Mouse (Mus musculus): Measurements from ENCODE around the gene Fgr. TPM values are rescaled to one million over a fixed set of nuclear protein-coding genes. Genes with fewer than 3 reads are reported as not detected.
"Not testable (repeated sequence)": the region's sequence is repeated elsewhere in the genome, so short reads cannot be mapped to it uniquely, and the experiment has no call there.

Fgr gene
- polyA plus RNA-seq, 1 experiment from 2014 or later = 0.21 TPM

GRCm38 (mm10) chr4:132997469-132998237, 23.8 kb downstream of the Fgr start:
- H3K4me1 ChIP-seq = peaks cover 9% of the 10 kb centered on the region
- WGBS = 40% methylated on average over 14 of the region's 14 CpGs

DNA sequence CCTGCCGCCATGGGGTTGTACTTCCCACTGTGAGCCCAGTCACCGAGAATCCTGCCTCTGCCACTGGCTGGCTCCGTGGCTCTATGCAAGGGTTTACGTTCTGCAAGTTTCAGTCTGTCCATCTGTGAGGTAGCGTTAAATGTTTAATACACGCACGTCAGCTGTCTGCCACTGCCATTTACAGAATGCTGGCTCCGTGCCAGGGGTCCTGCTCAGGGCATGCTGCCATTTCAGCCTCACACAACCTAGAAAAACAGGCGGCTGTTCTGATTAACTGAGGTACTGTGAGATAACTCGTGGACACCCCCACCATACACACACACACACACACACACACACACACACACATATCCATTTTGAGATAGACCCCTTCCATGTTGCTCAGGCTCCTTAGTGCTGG, 29.0 kb downstream of the Fgr start:
- no peaks in the 10 kb centered on the region for H3K9me3 ChIP-seq
- WGBS = 10% methylated on average over 10 of the region's 10 CpGs
- peak overlapping the region; percentile 60 for H3K9ac ChIP-seq
- H3K27ac ChIP-seq (replicated peaks) = peak overlapping the region; percentile 92
- ATAC-seq (ENCODE audit: extremely low read depth, insufficient number of reproducible peaks, low FRiP score, low TSS enrichment) = no peak
- H3K36me3 ChIP-seq = no peaks in the 10 kb centered on the region
- no peak overlapping the region for H3K4me3 ChIP-seq
- H3K27me3 ChIP-seq (replicated peaks) = no peaks in the 10 kb centered on the region
- H3K4me1 ChIP-seq = peaks cover 33% of the 10 kb centered on the region
- H3K4me2 ChIP-seq = peak overlapping the region; percentile 44

More at GRCm38 (mm10) chr4:132997469-132998237, 23.8 kb downstream of the Fgr start:
- Histone ChIP-seq H3K9ac (no peak overlapping the region), H3K27me3 (replicated peaks) (no peaks in the 10 kb centered on the region), H3K36me3 (no peaks in the 10 kb centered on the region), H3K4me2 (no peak overlapping the region), H3K27ac (replicated peaks) (no peak overlapping the region), H3K9me3 (no peaks in the 10 kb centered on the region), H3K4me3 (no peak overlapping the region)
- no peak for ATAC-seq (ENCODE audit: extremely low read depth, insufficient number of reproducible peaks, low FRiP score, low TSS enrichment)

GRCm38 (mm10) chr4:133003316-133004018, 29.6 kb downstream of the Fgr start:
- H3K9ac ChIP-seq = peak overlapping the region; percentile 60
- no peak overlapping the region for H3K4me3 ChIP-seq
- H3K27me3 ChIP-seq (replicated peaks) = no peaks in the 10 kb centered on the region
- no peak for ATAC-seq (ENCODE audit: extremely low read depth, insufficient number of reproducible peaks, low FRiP score, low TSS enrichment)
- no peaks in the 10 kb centered on the region for H3K36me3 ChIP-seq
- WGBS = 22% methylated on average over 21 of the region's 21 CpGs
- H3K27ac ChIP-seq (replicated peaks) = peak overlapping the region; percentile 92
- H3K4me2 ChIP-seq = peak overlapping the region; percentile 44
- H3K4me1 ChIP-seq = peaks cover 39% of the 10 kb centered on the region
- H3K9me3 ChIP-seq = no peaks in the 10 kb centered on the region

- no peak overlapping the region for H3K4me3 ChIP-seq
- peak; percentile 28; the same call in 1 of the 2 replicates for ATAC-seq (ENCODE audit: extremely low read depth, insufficient number of reproducible peaks, low FRiP score, low TSS enrichment)
- 9% methylated on average over 3 of the region's 3 CpGs for WGBS
- no peaks in the 10 kb centered on the region for H3K9me3 ChIP-seq
- H3K36me3 ChIP-seq = no peaks in the 10 kb centered on the region
- no peak overlapping the region for H3K27ac ChIP-seq (replicated peaks)
- no peak overlapping the region for H3K4me2 ChIP-seq
- peaks cover 8% of the 10 kb centered on the region for H3K27me3 ChIP-seq (replicated peaks)
- no peak overlapping the region for H3K9ac ChIP-seq
- H3K4me1 ChIP-seq = peaks cover 42% of the 10 kb centered on the region
Observed at GRCm38 (mm10) chr4:133005233-133005632, 31.3 kb downstream of the Fgr start.

DNA sequence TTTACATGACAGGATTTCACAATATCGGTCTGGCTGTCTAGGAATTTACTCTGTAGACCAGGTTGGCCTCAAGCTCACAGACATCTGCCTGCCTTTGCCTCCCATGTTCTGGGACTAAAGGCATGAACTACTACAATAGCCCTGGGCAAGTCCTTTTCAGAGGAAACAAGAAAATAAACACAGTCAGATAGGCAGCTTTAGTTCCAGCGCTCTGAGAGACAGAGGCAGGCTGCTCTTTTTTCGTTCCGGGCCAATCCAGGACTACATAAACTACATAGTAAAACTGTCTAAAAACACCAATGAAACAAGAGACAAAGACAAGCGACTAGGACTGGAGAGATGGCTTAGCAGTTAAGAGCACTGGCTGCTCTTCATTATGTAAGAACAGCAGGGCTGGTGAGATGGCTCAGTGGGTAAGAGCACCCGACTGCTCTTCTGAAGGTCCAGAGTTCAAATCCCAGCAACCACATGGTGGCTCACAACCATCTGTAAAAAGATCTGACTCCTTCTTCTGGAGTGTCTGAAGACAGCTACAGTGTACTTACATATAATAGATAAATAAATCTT, 32.1 kb downstream of the Fgr start:
- not testable (repeated sequence) for H3K4me3 ChIP-seq; H3K27ac ChIP-seq (replicated peaks); ATAC-seq (ENCODE audit: extremely low read depth, insufficient number of reproducible peaks, low FRiP score, low TSS enrichment)

GRCm38 (mm10) chr4:133007513-133008380, 33.9 kb downstream of the Fgr start:
- Histone ChIP-seq H3K9me3 (no peaks in the 10 kb centered on the region), H3K36me3 (no peaks in the 10 kb centered on the region), H3K27ac (replicated peaks) (no peak overlapping the region), H3K4me3 (no peak overlapping the region), H3K9ac (peak overlapping the region; percentile 33; the same call in 1 of the 2 replicates), H3K4me1 (peaks cover 43% of the 10 kb centered on the region), H3K4me2 (no peak overlapping the region), H3K27me3 (replicated peaks) (peaks cover 8% of the 10 kb centered on the region)
- no peak for ATAC-seq (ENCODE audit: extremely low read depth, insufficient number of reproducible peaks, low FRiP score, low TSS enrichment)
- 26% methylated on average over 15 of the region's 15 CpGs for WGBS

More for the DNA sequence above, 32.1 kb downstream of the Fgr start:
- not testable (repeated sequence) for H3K9ac ChIP-seq; H3K27me3 ChIP-seq (replicated peaks); H3K9me3 ChIP-seq; H3K4me2 ChIP-seq; H3K36me3 ChIP-seq
- peaks cover 50% of the 10 kb centered on the region for H3K4me1 ChIP-seq
- 58% methylated on average over 6 of the region's 6 CpGs for WGBS

GRCm38 (mm10) chr4:133009131-133009530, 35.2 kb downstream of the Fgr start:
- Histone ChIP-seq H3K9ac (no peak overlapping the region), H3K36me3 (no peaks in the 10 kb centered on the region), H3K4me2 (no peak overlapping the region), H3K4me3 (no peak overlapping the region), H3K27me3 (replicated peaks) (peaks cover 8% of the 10 kb centered on the region), H3K27ac (replicated peaks) (no peak overlapping the region), H3K4me1 (peaks cover 43% of the 10 kb centered on the region), H3K9me3 (no peaks in the 10 kb centered on the region)
- ATAC-seq (ENCODE audit: extremely low read depth, insufficient number of reproducible peaks, low FRiP score, low TSS enrichment) = no peak
- WGBS = 1% methylated on average over 4 of the region's 4 CpGs

- 60% methylated on average over 5 of the region's 5 CpGs for WGBS
- no peak for ATAC-seq (ENCODE audit: extremely low read depth, insufficient number of reproducible peaks, low FRiP score, low TSS enrichment)
- peaks cover 8% of the 10 kb centered on the region for H3K27me3 ChIP-seq (replicated peaks)
- H3K9me3 ChIP-seq = no peaks in the 10 kb centered on the region
- peaks cover 48% of the 10 kb centered on the region for H3K4me1 ChIP-seq
- H3K27ac ChIP-seq (replicated peaks) = no peak overlapping the region
- H3K4me3 ChIP-seq = no peak overlapping the region
- H3K9ac ChIP-seq = no peak overlapping the region
- H3K4me2 ChIP-seq = no peak overlapping the region
- no peaks in the 10 kb centered on the region for H3K36me3 ChIP-seq
Observed at GRCm38 (mm10) chr4:133009676-133010075, 35.8 kb downstream of the Fgr start.

DNA sequence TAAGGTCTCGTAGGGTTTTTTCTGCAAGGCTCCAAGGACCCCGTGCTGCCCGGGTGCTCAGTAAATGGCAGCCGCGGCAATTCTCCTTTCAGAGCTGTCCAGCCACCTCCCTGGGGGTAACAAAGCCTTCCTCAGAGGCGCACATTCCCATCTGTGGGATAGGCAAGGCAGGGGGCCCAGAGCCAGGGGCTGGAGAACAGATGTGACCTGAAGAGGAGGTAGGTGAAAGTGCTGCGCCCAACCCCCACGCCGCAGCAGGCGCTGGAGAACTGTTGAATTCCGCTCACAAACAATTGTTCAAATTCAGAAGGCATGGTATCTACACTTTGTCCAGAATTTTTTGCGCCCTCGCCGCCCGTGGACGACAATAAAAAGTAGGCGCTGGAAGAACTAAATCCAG, 36.7 kb downstream of the Fgr start:
- Histone ChIP-seq H3K4me2 (peak overlapping the region; percentile 73), H3K9ac (peak overlapping the region; percentile 100), H3K4me3 (peak overlapping the region; percentile 98), H3K27ac (replicated peaks) (peak overlapping the region; percentile 98; the same call in 1 of the 2 replicates), H3K36me3 (no peaks in the 10 kb centered on the region), H3K4me1 (peaks cover 57% of the 10 kb centered on the region), H3K9me3 (no peaks in the 10 kb centered on the region), H3K27me3 (replicated peaks) (peaks cover 8% of the 10 kb centered on the region)
- ATAC-seq (ENCODE audit: extremely low read depth, insufficient number of reproducible peaks, low FRiP score, low TSS enrichment) = no peak
- WGBS = 1% methylated on average over 17 of the region's 17 CpGs

GRCm38 (mm10) chr4:133011028-133011820, 37.3 kb downstream of the Fgr start, which contains the start of gene Ahdc1:
Gene Ahdc1, plus strand, starts transcription at chr4:133011260.
- H3K4me1 ChIP-seq = peaks cover 63% of the 10 kb centered on the region
- peak; percentile 75 for ATAC-seq (ENCODE audit: extremely low read depth, insufficient number of reproducible peaks, low FRiP score, low TSS enrichment)
- peak within 1 kb of the TSS; percentile 100 for H3K9ac ChIP-seq
- no peaks in the 10 kb centered on the region for H3K36me3 ChIP-seq
- peak within 1 kb of the TSS; percentile 98 for H3K27ac ChIP-seq (replicated peaks)
- WGBS = under 1% methylated on average over 63 of the region's 66 CpGs
- peaks cover 8% of the 10 kb centered on the region for H3K27me3 ChIP-seq (replicated peaks)
- H3K4me2 ChIP-seq = peak within 1 kb of the TSS; percentile 73
- H3K4me3 ChIP-seq = peak within 1 kb of the TSS; percentile 98
- H3K9me3 ChIP-seq = no peaks in the 10 kb centered on the region

Data from heart, embryonic 13.5 days (tissue).